Mouse (Mus musculus) kidney, embryonic 15.5 days (tissue): Measurements from ENCODE around the gene Tex13a. TPM values are rescaled to one million over a fixed set of nuclear protein-coding genes. Genes with fewer than 3 reads are reported as not detected.

Experiments
- ATAC-seq: fragments of 200-750 bp; cut with Nextera tagmentation; replicated peaks from 2 replicates; pipeline ENCODE4 v1.8.0; 2017; ENCODE audit warnings: moderate TSS enrichment; ENCODE audit not compliant: low FRiP score
- H3K27ac ChIP-seq: fragments of 300-500 bp; sonication (generic); 2 replicates; pipeline ENCODE4 v1.5.1; 2015; ENCODE audit warnings: mild to moderate bottlenecking, inconsistent platforms
- H3K27me3 ChIP-seq: fragments of 300-500 bp; sonication (generic); 2 replicates; pipeline ENCODE4 v1.6.1; 2015; ENCODE audit warnings: inconsistent platforms
- H3K36me3 ChIP-seq: fragments of 300-500 bp; sonication (generic); 2 replicates; pipeline ENCODE4 v1.6.1; 2015; ENCODE audit warnings: inconsistent platforms
- H3K4me1 ChIP-seq: fragments of 300-500 bp; sonication (generic); 2 replicates; pipeline ENCODE4 v1.6.1; 2015; ENCODE audit warnings: inconsistent platforms
- H3K4me2 ChIP-seq: fragments of 300-500 bp; sonication (generic); 2 replicates; pipeline ENCODE4 v1.6.1; 2015; ENCODE audit warnings: moderate library complexity, mild to moderate bottlenecking, inconsistent platforms
- H3K4me3 ChIP-seq: fragments of 300-500 bp; sonication (generic); replicated peaks from 2 replicates; pipeline ENCODE4 v1.5.1; 2015; ENCODE audit warnings: mild to moderate bottlenecking, inconsistent platforms
- H3K9ac ChIP-seq: fragments of 300-500 bp; sonication (generic); 2 replicates; pipeline ENCODE4 v1.6.1; 2015; ENCODE audit warnings: mild to moderate bottlenecking, inconsistent platforms
- H3K9me3 ChIP-seq: fragments of 300-500 bp; sonication (generic); replicated peaks from 2 replicates; pipeline ENCODE4 v1.6.1; 2016; ENCODE audit warnings: inconsistent platforms
- WGBS: fragments of 180-500 bp; shearing (Covaris S2); methylation state at CpG from one replicate; pipeline ENCODE4 v1.1.7; 2015; ENCODE audit warnings: mixed read lengths; 5-methylcytosine and 5-hydroxymethylcytosine counted together
- polyA plus RNA-seq: library from polyadenylated mRNA; unstranded; fragments of >200 nt; fragmentation: Nextera tagmentation; extraction: Ambion mirVana; gene quantifications from 2 replicates; pipeline ENCODE4 v1.2.1, GENCODE M21; 2015

The Tex13a gene
- polyA plus RNA-seq = not detected in 2 replicates

DNA sequence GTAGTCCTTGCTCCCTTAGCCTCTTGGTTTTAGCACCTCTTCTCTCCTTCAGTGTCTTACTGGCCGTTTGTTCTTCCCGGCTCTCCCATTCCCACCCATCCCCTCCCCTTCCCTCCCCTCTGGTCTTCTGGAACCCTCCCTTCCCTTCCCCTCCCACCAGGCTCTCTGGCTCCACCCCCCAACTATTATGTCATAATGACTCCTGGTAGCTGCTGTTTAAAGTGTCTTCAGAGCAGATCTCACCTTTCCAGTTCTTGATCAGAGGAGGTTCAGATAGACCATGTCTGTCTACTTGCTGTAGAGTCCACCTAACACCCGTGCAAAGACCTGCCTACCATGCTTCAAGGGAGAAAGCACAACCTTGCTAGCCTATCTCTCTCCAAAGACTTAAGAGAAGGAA is at the start of gene Tex13a:
TSS of gene Tex13a (minus strand) at position 101 of the 400 bp plus-strand sequence.
- peaks cover 8% of the 10 kb centered on the region for H3K27me3 ChIP-seq
- no peak within 1 kb of the TSS for H3K9ac ChIP-seq
- ATAC-seq = no peak
- 69% methylated on average over 3 of the region's 3 CpGs for WGBS
- H3K36me3 ChIP-seq = no peaks in the 10 kb centered on the region
- H3K27ac ChIP-seq = no peak within 1 kb of the TSS
- H3K4me3 ChIP-seq = no peak within 1 kb of the TSS
- H3K4me2 ChIP-seq = no peak within 1 kb of the TSS
- H3K4me1 ChIP-seq = no peaks in the 10 kb centered on the region
- H3K9me3 ChIP-seq = no peaks in the 10 kb centered on the region

DNA sequence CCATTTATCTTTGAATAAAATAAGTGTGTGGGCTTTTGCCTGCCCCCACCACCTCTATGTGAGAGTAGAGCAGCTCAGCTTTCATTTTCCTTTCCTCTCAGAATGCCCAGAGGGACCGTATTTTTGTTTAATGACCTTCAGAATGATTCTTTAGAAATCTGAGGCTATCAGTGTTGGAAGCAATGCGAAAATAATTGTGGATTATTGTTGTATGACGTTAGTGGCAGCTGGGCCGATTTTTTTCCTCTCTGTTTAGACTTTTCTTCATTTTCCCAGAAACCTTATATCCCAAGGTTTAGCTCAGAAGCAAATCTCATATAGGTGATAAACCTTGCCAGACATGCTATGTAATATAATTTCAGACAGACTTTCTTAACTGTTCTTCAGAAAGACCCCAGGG is 25.2 kb upstream of the Tex13a start:
- Histone ChIP-seq H3K4me3 (no peak overlapping the region), H3K4me1 (no peaks in the 10 kb centered on the region), H3K27me3 (no peaks in the 10 kb centered on the region), H3K4me2 (no peak overlapping the region), H3K27ac (no peak overlapping the region), H3K36me3 (no peaks in the 10 kb centered on the region), H3K9me3 (no peaks in the 10 kb centered on the region), H3K9ac (no peak overlapping the region)
- WGBS = 40% methylated on average over 4 of the region's 4 CpGs
- no peak for ATAC-seq

DNA sequence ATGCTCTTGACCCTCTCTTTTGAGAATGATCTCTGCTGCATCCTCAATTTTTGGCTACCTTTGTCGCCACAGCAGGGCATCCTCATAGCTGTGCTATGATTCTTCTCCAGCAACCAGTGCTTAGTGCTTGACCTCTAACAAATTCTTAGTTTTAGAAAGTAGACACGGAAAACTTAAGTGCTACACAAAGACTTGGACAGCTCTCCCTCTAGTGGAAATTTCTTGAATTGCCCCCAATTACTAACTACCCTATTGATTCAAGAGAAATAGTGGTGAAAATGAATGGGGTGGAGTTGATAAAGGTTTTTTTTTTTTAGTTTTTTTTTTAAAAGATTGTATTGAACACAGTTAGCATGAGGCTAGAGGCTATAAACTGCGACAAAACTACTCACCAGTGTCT is 39.2 kb downstream of the Tex13a start:
- Histone ChIP-seq H3K4me3 (no peak overlapping the region), H3K27ac (no peak overlapping the region), H3K4me1 (no peaks in the 10 kb centered on the region), H3K27me3 (peaks cover 10% of the 10 kb centered on the region), H3K9me3 (no peaks in the 10 kb centered on the region), H3K9ac (no peak overlapping the region), H3K4me2 (no peak overlapping the region), H3K36me3 (no peaks in the 10 kb centered on the region)
- WGBS = 18% methylated on average over 3 of the region's 3 CpGs
- ATAC-seq = no peak
